8 mouse cellular contexts compared by ENCODE assay signal in genomic region chr10:81136706-81137231, GRCm38 (mm10). TPM values are rescaled to one million over a fixed set of nuclear protein-coding genes. Genes with fewer than 3 reads are reported as not detected.
A peak's percentile ranks its signal among the peaks of the same experiment; 100 is the strongest.
DNase-seq lines count a peak whose midpoint lies in the region; ATAC-seq and TF ChIP-seq lines count a peak whose summit lies in the region.

No protein-coding gene starts in this region.

- peaks cover 2% of the 10 kb centered on the region for H3K4me1 ChIP-seq in ES-Bruce4 (ENCODE audit: control insufficient read depth, insufficient read depth, low read length)
- peaks cover 7% of the 10 kb centered on the region for H3K4me1 ChIP-seq in embryonic fibroblast, embryonic 13.5 days (ENCODE audit: control insufficient read depth, insufficient read depth, low read length)
- H3K4me1 ChIP-seq in heart, embryonic 15.5 days (replicated peaks), result peaks cover 58% of the 10 kb centered on the region
- H3K4me1 ChIP-seq in small intestine, adult 2 months (ENCODE audit: control insufficient read depth, insufficient read depth, insufficient read length, low read length), result peaks cover 32% of the 10 kb centered on the region

- TF ChIP-seq CTCF in ES-Bruce4 (IDR thresholded peaks at IDR 0.05; ENCODE audit: low read depth, low read length), result no peak
- TF ChIP-seq CTCF in embryonic fibroblast, embryonic 13.5 days (IDR thresholded peaks at IDR 0.05; ENCODE audit: borderline replicate concordance, insufficient read depth, low read length), result no peak
- no peak for TF ChIP-seq CTCF in small intestine, adult 2 months (IDR thresholded peaks at IDR 0.05; ENCODE audit: extremely low read depth, insufficient read length, insufficient replicate concordance, low read depth, low read length)

- H3K9ac ChIP-seq in ES-Bruce4 (ENCODE audit: low read depth, poor library complexity, severe bottlenecking), result peak overlapping the region; percentile 99
- H3K9ac ChIP-seq in heart, embryonic 15.5 days, result peak overlapping the region; percentile 98

- no peak for TF ChIP-seq POLR2A in ES-Bruce4 (IDR thresholded peaks at IDR 0.05; ENCODE audit: insufficient read depth, low read length)
- TF ChIP-seq POLR2A in embryonic fibroblast, embryonic 13.5 days (IDR thresholded peaks at IDR 0.05; ENCODE audit: low read depth, low read length), result 0 out of 2 replicates have a peak, but pooled peaks have one; percentile 26
- no peak for TF ChIP-seq POLR2A in small intestine, adult 2 months (IDR thresholded peaks at IDR 0.05; ENCODE audit: low read depth, low read length)

- TF ChIP-seq EP300 in ES-Bruce4 (IDR thresholded peaks at IDR 0.05; ENCODE audit: insufficient read depth, low read depth, low read length), result no peak

- no peaks in the 10 kb centered on the region for H3K9me3 ChIP-seq in ES-Bruce4 (replicated peaks; ENCODE audit: control insufficient read depth, insufficient read depth, low read length, poor library complexity, severe bottlenecking)
- H3K9me3 ChIP-seq in heart, embryonic 15.5 days (replicated peaks), result no peaks in the 10 kb centered on the region

- H3K27ac ChIP-seq in ES-Bruce4 (ENCODE audit: insufficient read depth, low read length), result peak overlapping the region; percentile 55
- peak overlapping the region; percentile 95 for H3K27ac ChIP-seq in embryonic fibroblast, embryonic 13.5 days (ENCODE audit: insufficient read depth, low read length)
- peak overlapping the region; percentile 99 for H3K27ac ChIP-seq in heart, embryonic 15.5 days
- peak overlapping the region; percentile 93 for H3K27ac ChIP-seq in small intestine, adult 2 months (ENCODE audit: insufficient read depth, low read depth, low read length)

- peak overlapping the region; percentile 93 for H3K4me2 ChIP-seq in heart, embryonic 15.5 days

- under 1% methylated on average over 42 of the region's 50 CpGs for WGBS in heart, embryonic 15.5 days
- WGBS in small intestine, adult 2 months, result 2% methylated on average over 48 of the region's 50 CpGs

- H3K4me3 ChIP-seq in ES-Bruce4 (ENCODE audit: low read depth, low read length), result peak overlapping the region; percentile 78
- peak overlapping the region; percentile 96 for H3K4me3 ChIP-seq in embryonic fibroblast, embryonic 13.5 days (ENCODE audit: insufficient read depth, low read length)
- peak overlapping the region; percentile 98 for H3K4me3 ChIP-seq in heart, embryonic 15.5 days
- H3K4me3 ChIP-seq in small intestine, adult 2 months (ENCODE audit: low read depth, low read length), result peak overlapping the region; percentile 80

- peak; percentile 11 for ATAC-seq in heart, embryonic 15.5 days (replicated peaks; ENCODE audit: insufficient number of reproducible peaks, insufficient read depth, low FRiP score, low read depth)
- ATAC-seq in inflammation-experienced regulatory T-cells, adult 6 months, result no peak

- H3K36me3 ChIP-seq in ES-Bruce4 (ENCODE audit: control insufficient read depth, insufficient read depth, low read length, poor library complexity, severe bottlenecking), result no peaks in the 10 kb centered on the region
- H3K36me3 ChIP-seq in heart, embryonic 15.5 days, result no peaks in the 10 kb centered on the region
- H3K36me3 ChIP-seq in small intestine, adult 2 months (ENCODE audit: control insufficient read depth, insufficient read depth, low read length), result no peaks in the 10 kb centered on the region

- no peaks in the 10 kb centered on the region for H3K27me3 ChIP-seq in ES-Bruce4 (ENCODE audit: control insufficient read depth, insufficient read depth, low read length, poor library complexity, severe bottlenecking)
- H3K27me3 ChIP-seq in heart, embryonic 15.5 days, result no peaks in the 10 kb centered on the region
- no peaks in the 10 kb centered on the region for H3K27me3 ChIP-seq in small intestine, adult 2 months (ENCODE audit: control insufficient read depth, insufficient read depth, low read length)

- peak; percentile 92 for DNase-seq in adrenal gland, postnatal 14 days
- DNase-seq in kidney, postnatal 14 days, result peak; percentile 90
- peak; percentile 61 for DNase-seq in lung, postnatal 25 days (ENCODE audit: low spot score)

RNA-seq across cellular contexts. Expression of gene Zbtb7a, which starts 1.7 kb away (rescaled TPM):
- 12.6 and 14.4 TPM in 2 replicates for polyA plus RNA-seq in ES-Bruce4 (2011; ENCODE audit: insufficient read depth, insufficient read length, low read depth, missing spikeins)
- 66.9 and 73.8 TPM in 2 replicates for total RNA-seq in adrenal gland, postnatal 14 days (2021)
- polyA plus RNA-seq in embryonic fibroblast, embryonic 13.5 days (2011; ENCODE audit: insufficient read length, low read depth, missing spikeins), result 16.9 and 23.5 TPM in 2 replicates
- polyA plus RNA-seq in heart, embryonic 15.5 days (2015; fragmentation: Nextera tagmentation; extraction: Ambion mirVana), result 25.6 and 31.0 TPM in 2 replicates
- polyA plus RNA-seq in small intestine, adult 2 months (2012; rRNA removed), result 94.8 and 187 TPM in 2 replicates
- polyA plus RNA-seq in inflammation-experienced regulatory T-cells, adult 6 months (2017; shearing (Covaris generic)), result 10 to 100 TPM in 1 of 3 experiments, 1 to 10 TPM in 2; 8.5 to 10.8 (median 9.3) TPM

RNA-seq across cellular contexts. Expression of gene Pias4, which starts 31.0 kb away (rescaled TPM):
- 36.8 and 44.9 TPM in 2 replicates for polyA plus RNA-seq in ES-Bruce4 (2011; ENCODE audit: insufficient read depth, insufficient read length, low read depth, missing spikeins)
- total RNA-seq in adrenal gland, postnatal 14 days (2021), result 27.3 and 28.3 TPM in 2 replicates
- 25.6 and 27.9 TPM in 2 replicates for polyA plus RNA-seq in embryonic fibroblast, embryonic 13.5 days (2011; ENCODE audit: insufficient read length, low read depth, missing spikeins)
- polyA plus RNA-seq in heart, embryonic 15.5 days (2015; fragmentation: Nextera tagmentation; extraction: Ambion mirVana), result 29.1 and 41.6 TPM in 2 replicates
- 29.1 and 53.3 TPM in 2 replicates for polyA plus RNA-seq in small intestine, adult 2 months (2012; rRNA removed)
- polyA plus RNA-seq in inflammation-experienced regulatory T-cells, adult 6 months (2017; shearing (Covaris generic)), result 10 to 100 TPM; 15.4 to 21.5 (median 17.1) TPM

RNA-seq across cellular contexts. Expression of gene Map2k2, which starts 31.1 kb away (rescaled TPM):
- polyA plus RNA-seq in ES-Bruce4 (2011; ENCODE audit: insufficient read depth, insufficient read length, low read depth, missing spikeins), result 46.3 and 53.0 TPM in 2 replicates
- 161 and 163 TPM in 2 replicates for total RNA-seq in adrenal gland, postnatal 14 days (2021)
- 61.3 and 69.6 TPM in 2 replicates for polyA plus RNA-seq in embryonic fibroblast, embryonic 13.5 days (2011; ENCODE audit: insufficient read length, low read depth, missing spikeins)
- 130 and 153 TPM in 2 replicates for polyA plus RNA-seq in heart, embryonic 15.5 days (2015; fragmentation: Nextera tagmentation; extraction: Ambion mirVana)
- polyA plus RNA-seq in small intestine, adult 2 months (2012; rRNA removed), result 214 and 554 TPM in 2 replicates
- polyA plus RNA-seq in inflammation-experienced regulatory T-cells, adult 6 months (2017; shearing (Covaris generic)), result 10 to 100 TPM; 22.1 to 27.1 (median 23.3) TPM

RNA-seq across cellular contexts. Expression of gene Creb3l3, which starts 38.1 kb away (rescaled TPM):
- 0.68 TPM in 1 of 2 replicates, not detected in the other for polyA plus RNA-seq in ES-Bruce4 (2011; ENCODE audit: insufficient read depth, insufficient read length, low read depth, missing spikeins)
- 2.5 and 26.5 TPM in 2 replicates for total RNA-seq in adrenal gland, postnatal 14 days (2021)
- polyA plus RNA-seq in embryonic fibroblast, embryonic 13.5 days (2011; ENCODE audit: insufficient read length, low read depth, missing spikeins), result 0.23 TPM in 1 of 2 replicates, not detected in the other
- polyA plus RNA-seq in heart, embryonic 15.5 days (2015; fragmentation: Nextera tagmentation; extraction: Ambion mirVana), result 0.48 and 0.99 TPM in 2 replicates
- 163 and 498 TPM in 2 replicates for polyA plus RNA-seq in small intestine, adult 2 months (2012; rRNA removed)
- polyA plus RNA-seq in inflammation-experienced regulatory T-cells, adult 6 months (2017; shearing (Covaris generic)), result not detected

RNA-seq across cellular contexts. Expression of gene Eef2, which starts 39.7 kb away (rescaled TPM):
- polyA plus RNA-seq in ES-Bruce4 (2011; ENCODE audit: insufficient read depth, insufficient read length, low read depth, missing spikeins), result 2,442 and 2,478 TPM in 2 replicates
- 1,390 and 1,511 TPM in 2 replicates for total RNA-seq in adrenal gland, postnatal 14 days (2021)
- polyA plus RNA-seq in embryonic fibroblast, embryonic 13.5 days (2011; ENCODE audit: insufficient read length, low read depth, missing spikeins), result 1,643 and 1,827 TPM in 2 replicates
- polyA plus RNA-seq in heart, embryonic 15.5 days (2015; fragmentation: Nextera tagmentation; extraction: Ambion mirVana), result 350 and 441 TPM in 2 replicates
- 755 and 1,606 TPM in 2 replicates for polyA plus RNA-seq in small intestine, adult 2 months (2012; rRNA removed)
- polyA plus RNA-seq in inflammation-experienced regulatory T-cells, adult 6 months (2017; shearing (Covaris generic)), result 1,000 to 10,000 TPM in 1 of 3 experiments, 100 to 1,000 TPM in 2; 925 to 1,158 (median 972) TPM
